Mouse (Mus musculus): ENCODE results near the gene Ccdc12. TPM values are rescaled to one million over a fixed set of nuclear protein-coding genes. Genes with fewer than 3 reads are reported as not detected.

Gene Ccdc12
- polyA plus RNA-seq, 1 experiment from 2014 or later: 123 TPM

DNA sequence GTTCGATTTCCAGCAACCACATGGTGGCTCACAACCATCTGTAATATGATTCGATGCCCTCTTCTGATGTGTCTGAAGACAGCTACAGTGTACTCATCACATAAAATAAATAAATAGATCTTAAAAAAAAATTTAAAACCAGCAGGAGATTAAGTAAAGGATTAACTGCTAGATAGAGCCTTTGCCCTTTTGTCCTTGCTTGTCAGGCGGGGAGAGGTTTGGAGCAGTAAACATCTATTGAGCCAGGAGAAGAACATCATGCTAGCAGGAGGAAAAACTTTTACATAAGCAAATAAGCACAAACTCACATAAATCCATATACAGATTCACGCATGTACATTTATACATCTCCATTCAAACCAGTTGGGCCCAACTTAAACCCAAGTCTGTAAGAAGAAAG is 56.2 kb downstream of the Ccdc12 start:
- H3K27ac ChIP-seq: no peak overlapping the region
- 90% methylated on average over 4 of the region's 4 CpGs for WGBS

DNA sequence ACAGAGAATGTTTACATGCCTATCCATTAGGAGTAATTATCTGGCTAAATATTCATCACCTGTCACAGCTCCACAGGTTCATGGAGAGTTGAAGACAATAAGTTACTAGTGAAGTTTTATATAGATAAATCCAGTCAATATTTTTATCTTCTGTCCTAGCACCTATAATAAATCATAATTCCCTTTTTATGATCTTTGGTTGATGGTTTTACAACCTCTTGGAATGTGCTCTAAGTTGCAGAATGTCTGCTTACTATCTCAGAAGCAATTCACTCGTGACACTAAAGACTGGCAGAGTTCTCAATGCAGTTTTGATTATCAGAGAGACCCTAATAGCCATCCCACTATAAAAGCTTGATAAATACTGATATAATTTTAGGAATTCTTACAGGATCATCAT is 57.1 kb downstream of the Ccdc12 start:
- no peak overlapping the region for H3K9ac ChIP-seq
- no peak overlapping the region for H3K27ac ChIP-seq
- H3K27me3 ChIP-seq: no peaks in the 10 kb centered on the region
- 77% methylated on average over 1 of the region's 1 CpGs for WGBS
- no peak overlapping the region for H3K4me2 ChIP-seq
- ATAC-seq (ENCODE audit: insufficient number of reproducible peaks, insufficient read depth, low FRiP score, low TSS enrichment, low read depth): no peak
- H3K4me3 ChIP-seq: no peak overlapping the region
- H3K36me3 ChIP-seq: peaks cover 29% of the 10 kb centered on the region
- H3K9me3 ChIP-seq: no peaks in the 10 kb centered on the region
- peaks cover 21% of the 10 kb centered on the region for H3K4me1 ChIP-seq

More for the DNA sequence above, 56.2 kb downstream of the Ccdc12 start:
- Histone ChIP-seq H3K4me1 (peaks cover 17% of the 10 kb centered on the region), H3K9ac (no peak overlapping the region), H3K4me2 (no peak overlapping the region), H3K9me3 (no peaks in the 10 kb centered on the region), H3K36me3 (peaks cover 30% of the 10 kb centered on the region), H3K27me3 (no peaks in the 10 kb centered on the region), H3K4me3 (no peak overlapping the region)
- no peak for ATAC-seq (ENCODE audit: insufficient number of reproducible peaks, insufficient read depth, low FRiP score, low TSS enrichment, low read depth)

DNA sequence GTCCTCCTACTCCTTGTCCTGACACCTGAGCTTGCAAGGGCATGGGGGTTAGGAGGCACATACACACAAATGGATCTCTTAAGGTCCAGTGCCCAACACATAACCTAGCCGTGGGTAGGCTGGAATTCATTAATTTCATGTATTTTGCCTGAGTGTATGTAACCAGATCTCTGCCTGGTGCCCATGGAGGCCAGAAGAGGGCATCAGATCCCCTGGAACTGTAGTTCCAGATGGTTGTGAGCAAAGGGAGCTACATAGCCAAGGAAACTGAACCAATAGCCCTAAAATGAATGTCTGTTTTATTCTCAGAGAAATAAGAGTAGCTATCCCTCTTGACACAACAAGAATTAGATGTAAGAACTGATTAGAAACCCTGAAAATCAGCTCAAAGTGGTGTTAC is 59.1 kb downstream of the Ccdc12 start:
- peaks cover 25% of the 10 kb centered on the region for H3K36me3 ChIP-seq
- no peak overlapping the region for H3K9ac ChIP-seq
- no peak for ATAC-seq (ENCODE audit: insufficient number of reproducible peaks, insufficient read depth, low FRiP score, low TSS enrichment, low read depth)
- whole genome bisulfite sequencing: 31% methylated on average over 1 of the region's 1 CpGs
- no peak overlapping the region for H3K4me3 ChIP-seq
- H3K4me1 ChIP-seq: peaks cover 12% of the 10 kb centered on the region
- H3K9me3 ChIP-seq: no peaks in the 10 kb centered on the region
- no peak overlapping the region for H3K4me2 ChIP-seq
- H3K27ac ChIP-seq: no peak overlapping the region
- no peaks in the 10 kb centered on the region for H3K27me3 ChIP-seq

DNA sequence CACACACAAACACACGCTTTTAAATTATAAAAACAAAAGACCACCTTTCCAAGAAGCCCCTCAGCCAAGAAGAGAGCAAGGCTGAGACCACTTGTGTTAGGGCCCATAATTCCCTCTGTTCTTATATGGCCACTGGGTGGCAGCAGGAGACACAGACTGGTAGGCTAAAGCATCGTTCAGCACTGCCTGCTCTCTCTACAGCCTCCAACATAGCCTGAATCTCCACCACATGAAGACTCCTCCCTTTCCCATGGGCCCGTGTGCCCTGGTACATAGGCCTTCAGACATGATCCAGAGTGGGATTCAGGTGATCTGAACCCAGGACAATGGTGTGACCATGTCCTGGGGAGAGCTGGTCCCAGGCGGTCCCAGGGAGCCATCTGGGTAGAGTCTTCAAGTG is 60.5 kb downstream of the Ccdc12 start:
- no peak overlapping the region for H3K4me3 ChIP-seq
- H3K27ac ChIP-seq: 0 out of 2 replicates have a peak overlapping the region, but pooled peaks have one; percentile 60
- WGBS: 23% methylated on average over 4 of the region's 4 CpGs
- H3K9ac ChIP-seq: no peak overlapping the region
- H3K36me3 ChIP-seq: peaks cover 19% of the 10 kb centered on the region
- H3K4me1 ChIP-seq: peaks cover 12% of the 10 kb centered on the region
- no peak overlapping the region for H3K4me2 ChIP-seq
- no peaks in the 10 kb centered on the region for H3K27me3 ChIP-seq
- no peaks in the 10 kb centered on the region for H3K9me3 ChIP-seq
- no peak for ATAC-seq (ENCODE audit: insufficient number of reproducible peaks, insufficient read depth, low FRiP score, low TSS enrichment, low read depth)

DNA sequence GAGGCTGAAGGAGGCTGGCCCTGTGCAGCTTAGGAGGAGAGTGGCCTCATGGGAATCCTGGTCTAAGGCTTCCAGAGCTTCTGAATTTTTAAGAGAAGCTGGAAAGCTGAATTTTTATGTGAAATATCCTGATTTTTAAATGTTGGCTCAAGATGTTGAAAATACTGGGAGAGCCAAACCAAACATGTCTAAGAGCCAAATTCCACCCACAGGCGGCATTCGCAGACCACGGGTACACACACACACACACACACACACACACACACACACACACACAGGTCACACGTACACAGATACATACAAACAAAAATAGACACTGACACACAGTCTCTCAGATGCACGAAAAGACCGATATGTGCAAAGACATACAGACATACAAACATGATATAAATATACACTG is 61.8 kb downstream of the Ccdc12 start:
- Histone ChIP-seq H3K9me3 (no peaks in the 10 kb centered on the region), H3K4me3 (no peak overlapping the region), H3K36me3 (peaks cover 16% of the 10 kb centered on the region), H3K9ac (0 out of 2 replicates have a peak overlapping the region, but pooled peaks have one; percentile 27), H3K4me2 (no peak overlapping the region), H3K4me1 (peaks cover 12% of the 10 kb centered on the region), H3K27me3 (no peaks in the 10 kb centered on the region), H3K27ac (peak overlapping the region; percentile 60)
- no peak for ATAC-seq (ENCODE audit: insufficient number of reproducible peaks, insufficient read depth, low FRiP score, low TSS enrichment, low read depth)
- WGBS: 86% methylated on average over 6 of the region's 6 CpGs

DNA sequence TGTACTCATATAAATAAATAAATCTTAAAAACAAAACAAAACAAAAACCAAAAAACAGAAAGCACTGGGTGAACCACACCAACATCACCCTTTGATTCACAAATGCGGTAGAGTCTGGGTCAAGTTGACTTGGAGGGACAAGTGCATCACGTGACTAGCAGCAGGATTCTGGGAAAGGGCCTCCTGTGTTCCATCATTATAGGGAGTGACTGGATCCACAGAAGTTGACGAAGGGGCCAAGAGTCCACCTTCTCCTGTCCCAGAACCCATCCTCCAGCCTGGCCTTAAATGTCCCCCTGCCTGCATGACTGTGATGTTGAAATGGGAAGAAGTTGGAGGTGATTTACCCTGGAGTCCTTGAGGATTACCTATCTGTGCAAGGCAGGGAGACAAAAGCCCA is 62.5 kb downstream of the Ccdc12 start:
- no peak for ATAC-seq (ENCODE audit: insufficient number of reproducible peaks, insufficient read depth, low FRiP score, low TSS enrichment, low read depth)
- Histone ChIP-seq H3K4me1 (peaks cover 12% of the 10 kb centered on the region), H3K9ac (no peak overlapping the region), H3K4me3 (no peak overlapping the region), H3K9me3 (no peaks in the 10 kb centered on the region), H3K36me3 (peaks cover 21% of the 10 kb centered on the region), H3K4me2 (no peak overlapping the region), H3K27ac (0 out of 2 replicates have a peak overlapping the region, but pooled peaks have one; percentile 1), H3K27me3 (no peaks in the 10 kb centered on the region)
- 82% methylated on average over 3 of the region's 3 CpGs for WGBS

DNA sequence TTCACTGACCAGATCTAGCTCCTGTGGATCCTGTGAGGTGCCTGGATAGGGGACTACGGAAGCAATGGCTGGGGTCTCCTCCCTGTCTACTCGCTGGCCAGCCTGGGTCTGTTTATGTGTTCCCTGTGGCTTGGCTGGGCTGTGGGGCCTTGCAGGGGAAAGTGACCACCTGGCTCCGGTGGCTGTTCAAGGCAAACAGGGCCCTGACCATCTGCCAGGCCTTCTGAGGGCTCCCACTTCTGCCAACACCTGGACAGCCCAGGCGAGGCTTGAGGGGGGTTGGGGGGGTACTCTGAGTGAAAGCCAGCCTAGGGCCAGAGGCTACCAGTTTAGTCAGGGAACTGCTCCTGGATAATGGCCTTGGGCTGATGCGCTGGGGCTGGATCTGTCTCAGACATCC is 63.7 kb downstream of the Ccdc12 start:
- Histone ChIP-seq H3K4me2 (no peak overlapping the region), H3K27me3 (no peaks in the 10 kb centered on the region), H3K36me3 (peaks cover 32% of the 10 kb centered on the region), H3K9me3 (no peaks in the 10 kb centered on the region), H3K4me1 (peaks cover 14% of the 10 kb centered on the region), H3K9ac (no peak overlapping the region; the same call in 1 of the 2 replicates), H3K27ac (no peak overlapping the region), H3K4me3 (no peak overlapping the region)
- WGBS: 71% methylated on average over 5 of the region's 5 CpGs
- 0 out of 2 replicates have a peak, but pooled peaks have one; percentile 10 for ATAC-seq (ENCODE audit: insufficient number of reproducible peaks, insufficient read depth, low FRiP score, low TSS enrichment, low read depth)

DNA sequence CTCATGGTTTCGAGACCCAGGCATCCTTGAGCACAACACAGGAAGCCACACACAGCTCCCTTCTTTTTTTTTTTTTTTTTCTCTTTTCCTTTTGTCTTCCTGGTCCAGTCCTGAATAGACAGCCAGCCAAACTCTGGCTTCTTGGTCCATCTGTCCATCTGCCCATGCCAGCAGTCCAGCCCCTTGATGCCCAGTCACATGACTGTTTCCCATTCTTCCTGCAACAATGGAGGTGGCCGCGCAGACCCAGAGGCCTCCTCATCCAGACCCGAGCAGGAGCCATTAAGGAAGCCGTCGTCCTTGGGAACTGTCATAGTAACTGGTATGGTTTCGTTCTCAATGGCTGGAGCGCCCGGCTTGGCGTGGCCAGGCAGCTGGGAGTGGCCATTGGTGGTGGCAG is 65.8 kb downstream of the Ccdc12 start:
- no peak for ATAC-seq (ENCODE audit: insufficient number of reproducible peaks, insufficient read depth, low FRiP score, low TSS enrichment, low read depth)

DNA sequence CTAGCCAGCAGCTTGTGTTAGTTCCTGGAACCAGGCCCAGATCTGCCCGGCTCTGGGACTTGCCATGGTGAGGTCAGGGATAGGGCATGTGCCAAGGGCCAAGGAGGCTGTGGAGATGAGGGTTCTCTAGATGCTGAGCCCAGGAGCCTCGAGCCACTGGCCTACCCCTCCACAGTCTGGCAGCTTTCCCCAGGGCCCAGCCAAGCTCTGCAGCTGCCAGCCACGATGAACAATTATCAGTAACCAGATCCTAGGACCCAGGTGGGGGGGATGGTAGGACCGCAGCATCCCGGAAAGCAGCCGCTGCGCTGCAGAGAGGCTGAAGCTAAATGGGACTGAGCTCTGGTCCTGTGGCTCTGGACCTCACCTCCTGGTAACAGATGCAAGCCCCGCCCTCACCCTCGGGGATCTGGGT is 69.4 kb downstream of the Ccdc12 start:
- H3K4me3 ChIP-seq: no peak overlapping the region
- H3K27me3 ChIP-seq: peaks cover 20% of the 10 kb centered on the region
- H3K36me3 ChIP-seq: peaks cover 84% of the 10 kb centered on the region
- peaks cover 57% of the 10 kb centered on the region for H3K4me1 ChIP-seq
- WGBS: 4% methylated on average over 9 of the region's 9 CpGs
- ATAC-seq (ENCODE audit: insufficient number of reproducible peaks, insufficient read depth, low FRiP score, low TSS enrichment, low read depth): 0 out of 2 replicates have a peak, but pooled peaks have one; percentile 23
- H3K9me3 ChIP-seq: no peaks in the 10 kb centered on the region
- H3K4me2 ChIP-seq: no peak overlapping the region
- H3K9ac ChIP-seq: 0 out of 2 replicates have a peak overlapping the region, but pooled peaks have one; percentile 21
- H3K27ac ChIP-seq: peak overlapping the region; percentile 68

More for the DNA sequence above, 65.8 kb downstream of the Ccdc12 start:
- H3K4me1 ChIP-seq: peaks cover 32% of the 10 kb centered on the region
- WGBS: 95% methylated on average over 10 of the region's 10 CpGs
- no peak overlapping the region for H3K4me2 ChIP-seq
- no peak overlapping the region for H3K27ac ChIP-seq
- no peak overlapping the region for H3K9ac ChIP-seq
- peaks cover 52% of the 10 kb centered on the region for H3K36me3 ChIP-seq
- peaks cover 3% of the 10 kb centered on the region; the same call in 1 of the 2 replicates for H3K27me3 ChIP-seq
- no peak overlapping the region for H3K4me3 ChIP-seq
- no peaks in the 10 kb centered on the region for H3K9me3 ChIP-seq

DNA sequence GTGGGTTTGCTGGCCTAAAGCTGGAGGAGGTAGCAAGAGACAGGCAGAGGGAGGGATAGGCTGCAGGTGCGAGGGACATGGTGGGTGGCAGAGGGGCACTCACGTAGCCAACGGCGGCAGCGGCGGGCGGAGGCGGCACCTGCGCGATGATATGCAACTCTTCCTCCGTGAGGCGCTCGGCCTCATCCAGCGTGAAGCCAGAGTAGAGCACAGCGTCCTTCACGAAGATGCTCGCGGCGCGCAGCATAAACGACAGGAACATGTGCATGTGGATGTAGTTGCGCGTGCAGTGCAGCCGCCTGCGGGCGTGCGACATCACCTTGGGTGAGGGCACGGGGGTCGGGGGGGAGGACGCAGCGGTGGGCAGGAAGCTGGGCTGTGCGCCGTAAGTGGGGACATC is 70.6 kb downstream of the Ccdc12 start:
- peaks cover 20% of the 10 kb centered on the region for H3K27me3 ChIP-seq
- H3K4me1 ChIP-seq: peaks cover 69% of the 10 kb centered on the region
- H3K4me3 ChIP-seq: peak overlapping the region; percentile 14
- H3K36me3 ChIP-seq: peaks cover 84% of the 10 kb centered on the region
- WGBS: 15% methylated on average over 33 of the region's 33 CpGs
- no peaks in the 10 kb centered on the region for H3K9me3 ChIP-seq
- peak overlapping the region; percentile 44 for H3K4me2 ChIP-seq
- H3K9ac ChIP-seq: 0 out of 2 replicates have a peak overlapping the region, but pooled peaks have one; percentile 21
- H3K27ac ChIP-seq: no peak overlapping the region
- no peak for ATAC-seq (ENCODE audit: insufficient number of reproducible peaks, insufficient read depth, low FRiP score, low TSS enrichment, low read depth)

DNA sequence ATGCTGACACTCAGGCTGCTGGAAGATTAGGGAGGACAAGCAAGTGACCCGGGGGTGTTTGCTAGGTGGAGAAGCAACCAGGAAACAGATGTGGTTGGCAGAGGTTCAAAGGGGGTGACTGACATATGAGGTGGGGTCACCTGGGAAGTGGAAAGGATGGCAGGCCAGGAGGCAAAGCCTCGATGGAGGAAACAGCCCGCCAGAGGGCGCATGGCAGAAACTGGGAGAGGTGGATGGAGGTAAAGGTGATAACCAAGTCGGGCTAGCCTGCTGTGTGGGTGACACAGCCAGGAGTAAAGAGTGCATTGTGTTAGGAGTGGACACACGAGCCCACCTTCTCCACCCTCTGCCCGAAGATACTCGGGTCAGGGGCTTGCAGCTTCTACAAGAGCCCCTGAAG is 73.5 kb downstream of the Ccdc12 start:
- H3K4me3 ChIP-seq: no peak overlapping the region
- WGBS: 24% methylated on average over 8 of the region's 8 CpGs
- peaks cover 20% of the 10 kb centered on the region for H3K27me3 ChIP-seq
- H3K9me3 ChIP-seq: no peaks in the 10 kb centered on the region
- no peak overlapping the region for H3K4me2 ChIP-seq
- no peak for ATAC-seq (ENCODE audit: insufficient number of reproducible peaks, insufficient read depth, low FRiP score, low TSS enrichment, low read depth)
- 0 out of 2 replicates have a peak overlapping the region, but pooled peaks have one; percentile 16 for H3K27ac ChIP-seq
- H3K9ac ChIP-seq: no peak overlapping the region
- H3K36me3 ChIP-seq: peaks cover 58% of the 10 kb centered on the region
- peaks cover 97% of the 10 kb centered on the region for H3K4me1 ChIP-seq

DNA sequence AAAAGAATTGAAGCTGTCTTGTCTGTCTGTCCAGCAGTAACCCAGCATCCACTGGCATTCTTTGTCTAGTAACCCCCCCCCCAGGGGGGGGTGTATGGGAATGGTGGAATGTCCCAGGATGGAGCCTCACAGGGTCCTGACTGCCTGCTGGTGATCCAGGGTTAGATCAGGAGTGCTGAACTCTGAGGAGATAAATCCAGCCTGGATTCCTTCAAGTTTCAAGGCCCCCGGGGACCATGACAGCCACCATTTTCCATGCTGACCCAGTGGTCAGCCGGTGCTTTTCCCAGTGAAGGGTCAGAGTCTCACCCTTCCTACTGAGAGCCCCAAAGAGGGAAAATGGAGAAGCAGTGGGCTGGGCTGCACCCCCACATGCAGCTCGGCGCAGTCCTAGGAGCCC is 75.6 kb downstream of the Ccdc12 start:
- Histone ChIP-seq H3K4me1 (peaks cover 97% of the 10 kb centered on the region), H3K9me3 (no peaks in the 10 kb centered on the region), H3K9ac (peak overlapping the region; percentile 32; the same call in 1 of the 2 replicates), H3K4me3 (peak overlapping the region; percentile 36; the same call in 1 of the 2 replicates), H3K4me2 (peak overlapping the region; percentile 67), H3K27me3 (peaks cover 28% of the 10 kb centered on the region), H3K27ac (no peak overlapping the region; the same call in 1 of the 2 replicates), H3K36me3 (peaks cover 47% of the 10 kb centered on the region)
- no peak for ATAC-seq (ENCODE audit: insufficient number of reproducible peaks, insufficient read depth, low FRiP score, low TSS enrichment, low read depth)
- 49% methylated on average over 4 of the region's 4 CpGs for WGBS

Measured in embryonic facial prominence, embryonic 13.5 days (tissue).